ENCODE assay signal across 20 mouse cellular contexts in genomic region chr7:83661031-83661430, GRCm38 (mm10). TPM values are rescaled to one million over a fixed set of nuclear protein-coding genes. Genes with fewer than 3 reads are reported as not detected.
DNase-seq lines count a peak whose midpoint lies in the region; ATAC-seq and TF ChIP-seq lines count a peak whose summit lies in the region.
"Had no signal": no experiment of that assay in that cellular context is flagged by ENCODE, and none has a peak within 500 bp of the region (broad histone marks: within the 10 kb centered on the region; RNA-seq: fewer than 3 reads in every experiment).

No protein-coding gene starts in this region.

- peak overlapping the region; percentile 9; the same call in 1 of the 2 replicates for H3K27ac ChIP-seq in heart, postnatal 0 days (ENCODE audit: low read depth)
- H3K27ac ChIP-seq: heart, embryonic 10.5 days; hindbrain, embryonic 15.5 days; limb, embryonic 12.5 days; liver, embryonic 14.5 days; stomach, postnatal 0 days had no signal

- no peak for DNase-seq in heart, postnatal 0 days (ENCODE audit: low spot score)
- no peak for DNase-seq in heart, postnatal 25 days (ENCODE audit: low spot score)
- DNase-seq in CD4-positive, CD25-positive, alpha-beta regulatory T cell, adult 2 months (ENCODE audit: low read depth, low spot score), result peak; percentile 65
- DNase-seq in naive thymus-derived CD4-positive, alpha-beta T cell, adult 2 months (ENCODE audit: low read depth), result peak; percentile 56
- peak; percentile 65 for DNase-seq in thymus, postnatal 0 days (ENCODE audit: low spot score)
- no peak for DNase-seq in ovary, adult 18-20 months (ENCODE audit: low spot score)
- no peak for DNase-seq in neural tube, embryonic 10.5 days (ENCODE audit: extremely low spot score, low spot score)
- no peak for DNase-seq in left cerebral cortex, postnatal 10 days (ENCODE audit: extremely low spot score in 1 of 2, low spot score in 2 of 2)
- DNase-seq: gastrocnemius, postnatal 36 days; heart, postnatal 36 days; kidney, adult 2 months; kidney, postnatal 14 days; lung, postnatal 10 days; retina, postnatal 1 day; right cerebral cortex, postnatal 4 days had no signal

- WGBS in heart, postnatal 0 days, result 88% methylated on average over 10 of the region's 10 CpGs

- intact Hi-C loops in heart, postnatal 25 days (cut with DNase I), result no loop called here
- intact Hi-C loops in left cerebral cortex, postnatal 10 days (cut with DNase I), result loop anchor here (10.0 kb wide), 2 partner anchors 144 to 424 kb away; partner anchors contain the start of gene Cemip

- no peaks in the 10 kb centered on the region for H3K36me3 ChIP-seq in heart, postnatal 0 days (replicated peaks; ENCODE audit: control insufficient read depth, insufficient read depth, low read length)
- H3K36me3 ChIP-seq: heart, embryonic 10.5 days; hindbrain, embryonic 15.5 days; limb, embryonic 12.5 days had no signal

- H3K4me3 ChIP-seq in heart, postnatal 0 days (ENCODE audit: low read depth, low read length), result no peak overlapping the region
- H3K4me3 ChIP-seq: heart, embryonic 10.5 days; hindbrain, embryonic 15.5 days; limb, embryonic 12.5 days had no signal

- H3K4me2 ChIP-seq in heart, postnatal 0 days (ENCODE audit: low read depth, low read length), result no peak overlapping the region
- H3K4me2 ChIP-seq: hindbrain, embryonic 15.5 days; limb, embryonic 12.5 days had no signal

- no peak overlapping the region for H3K9ac ChIP-seq in heart, postnatal 0 days (replicated peaks; ENCODE audit: low read depth, low read length)
- H3K9ac ChIP-seq: hindbrain, embryonic 15.5 days; limb, embryonic 12.5 days; liver, embryonic 14.5 days had no signal

- no peak for ATAC-seq in heart, postnatal 0 days (ENCODE audit: insufficient read depth, low read depth)

- H3K27me3 ChIP-seq in heart, postnatal 0 days (ENCODE audit: control insufficient read depth, insufficient read depth, low read length), result no peaks in the 10 kb centered on the region
- H3K27me3 ChIP-seq: hindbrain, embryonic 15.5 days; limb, embryonic 12.5 days had no signal

- H3K4me1 ChIP-seq in heart, postnatal 0 days (ENCODE audit: control insufficient read depth, insufficient read depth), result no peaks in the 10 kb centered on the region
- H3K4me1 ChIP-seq: heart, embryonic 10.5 days; hindbrain, embryonic 15.5 days; limb, embryonic 12.5 days had no signal

- no peaks in the 10 kb centered on the region; the same call in 1 of the 2 replicates for H3K9me3 ChIP-seq in heart, postnatal 0 days (replicated peaks; ENCODE audit: control insufficient read depth, low read length)
- H3K9me3 ChIP-seq: heart, embryonic 10.5 days; hindbrain, embryonic 15.5 days; limb, embryonic 12.5 days had no signal

- TF ChIP-seq CTCF in heart, postnatal 0 days (IDR thresholded peaks at IDR 0.05; ENCODE audit: low read depth), result no peak

- TF ChIP-seq EP300 in heart, postnatal 0 days (IDR thresholded peaks at IDR 0.05; ENCODE audit: low read depth), result no peak

RNA-seq across cellular contexts. Expression of gene Stard5, which starts 29.3 kb away (rescaled TPM):
- 12.1 and 14.8 TPM in 2 replicates for total RNA-seq in heart, postnatal 0 days (2014; rRNA removed; ENCODE audit: low replicate concordance)
- polyA plus RNA-seq in heart, postnatal 0 days (2015; fragmentation: Nextera tagmentation; extraction: Ambion mirVana), result 20.0 and 20.6 TPM in 2 replicates
- total RNA-seq in heart, postnatal 25 days (2021), result 10 to 100 TPM; 11.0 to 11.9 TPM
- 47.3 and 47.4 TPM in 2 replicates for polyA plus RNA-seq in thymus, postnatal 0 days (2015; fragmentation: Nextera tagmentation; extraction: Ambion mirVana)
- 1 to 10 TPM; 7.6 to 8.2 TPM for total RNA-seq in left cerebral cortex, postnatal 10 days (2021)

Comparison
In these comparisons a context has a peak if more than half of its experiments do, and no peak if none do; other contexts are left out.
1. DNase-seq: peak in CD4-positive, CD25-positive, alpha-beta regulatory T cell, adult 2 months (single experiment), naive thymus-derived CD4-positive, alpha-beta T cell, adult 2 months (single experiment) and thymus, postnatal 0 days (single experiment); none in heart, postnatal 0 days (single experiment), heart, postnatal 25 days (single experiment), ovary, adult 18-20 months (single experiment), neural tube, embryonic 10.5 days (single experiment) and left cerebral cortex, postnatal 10 days (0 of 2).